Mouse (Mus musculus) cerebellum, adult 2 months (tissue): Measurements from ENCODE around the gene Olfr30.
"Not testable (repeated sequence)": the region's sequence is repeated elsewhere in the genome, so short reads cannot be mapped to it uniquely, and the experiment has no call there.

ENCODE experiments used
- CTCF ChIP-seq: fragments of 200-500 bp; IDR thresholded peaks from 2 replicates; pipeline ENCODE4 v1.5.1; 2011; ENCODE audit warnings: low read depth, mild to moderate bottlenecking, control low read depth, low read length, moderate library complexity, borderline replicate concordance; ENCODE audit not compliant: insufficient read depth
- POLR2A ChIP-seq: fragments of 200-500 bp; IDR thresholded peaks from 2 replicates; pipeline ENCODE4 v1.6.1; 2011; ENCODE audit warnings: low read length, control low read depth, borderline replicate concordance; ENCODE audit not compliant: insufficient read depth

GRCm38 (mm10) chr11:58509058-58509457 lies 47.0 kb upstream of the Olfr30 start:
- not testable (repeated sequence) for TF ChIP-seq CTCF, POLR2A
